Mouse (Mus musculus) mouse embryonic stem cell (cell line): Measurements from ENCODE around the gene D630045J12Rik.

Source experiments
- in situ Hi-C, 2 experiments: fragments of 300-500 bp; cut with MboI; formaldehyde crosslinking; loops; 1 replicate in 1 of 2; 3 replicates in 1 of 2; pipeline ENCODE4 v1.14.3; 2019 to 2020; ENCODE audit warnings: low sequenced_read_pairs in 2 of 2, low pct_unique_long_range_greater_than_20kb in 1 of 2, mixed read lengths in 1 of 2; ENCODE audit not compliant: unreplicated experiment in 1 of 2

The D630045J12Rik gene

GRCm38 (mm10) chr6:38073592-38073991 is 180.2 kb downstream of the D630045J12Rik start:
- in situ Hi-C loops, result loop anchor here in 1 of 2 experiments (10.0 to 25.0 kb wide), 3 partner anchors 486 to 711 kb away; no protein-coding TSS in a partner anchor
